Mouse (Mus musculus): Measurements from ENCODE around the gene Gtf3c3. TPM values are rescaled to one million over a fixed set of nuclear protein-coding genes. Genes with fewer than 3 reads are reported as not detected.

The Gtf3c3 gene
- polyA plus RNA-seq, 1 experiment from 2014 or later, result 6.5 TPM

DNA sequence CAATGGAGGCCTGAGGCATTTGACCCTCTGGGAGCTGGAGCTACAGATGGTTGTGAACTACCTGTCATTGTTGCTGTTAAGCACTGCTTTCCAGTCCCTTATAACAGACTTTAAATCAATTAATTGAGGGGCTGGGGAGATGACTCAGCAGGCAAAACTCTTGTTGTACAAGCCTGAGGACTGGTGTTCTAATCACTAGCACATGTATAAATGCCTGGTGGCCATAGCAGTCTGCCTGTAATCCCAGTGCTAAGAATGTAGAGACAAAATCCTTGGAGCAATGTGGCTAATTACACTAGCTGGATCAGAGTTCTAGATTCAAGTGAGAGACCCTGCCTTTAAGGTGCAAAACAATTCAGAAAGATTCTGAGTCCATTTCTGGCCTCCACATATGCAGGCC is 36.0 kb downstream of the Gtf3c3 start:
- Histone ChIP-seq H3K4me2 (no peak overlapping the region), H3K36me3 (replicated peaks) (peaks cover 30% of the 10 kb centered on the region), H3K27me3 (no peaks in the 10 kb centered on the region), H3K4me3 (replicated peaks) (no peak overlapping the region), H3K27ac (replicated peaks) (no peak overlapping the region), H3K9ac (no peak overlapping the region), H3K9me3 (replicated peaks) (no peaks in the 10 kb centered on the region), H3K4me1 (replicated peaks) (no peaks in the 10 kb centered on the region)
- no peak for ATAC-seq (ENCODE audit: insufficient read depth)

DNA sequence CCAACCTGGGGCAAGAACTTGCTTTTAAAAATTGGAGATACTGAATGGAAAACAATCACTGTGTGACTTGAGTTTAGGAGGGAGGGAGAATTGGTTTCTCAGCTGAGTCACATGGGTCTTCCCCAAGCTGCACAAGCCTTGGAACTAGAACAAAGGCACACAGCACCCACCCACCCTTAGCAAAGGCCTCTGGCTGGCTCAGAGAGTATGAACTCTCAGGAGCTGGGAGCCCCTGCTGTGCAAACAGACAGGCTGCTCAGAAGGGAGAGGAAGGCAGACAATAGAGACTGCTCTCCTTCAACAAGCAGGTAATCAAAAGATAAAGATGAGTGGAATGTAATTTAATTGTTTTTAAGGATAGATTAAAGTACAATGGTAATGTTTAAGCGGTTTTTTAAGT is 54.5 kb downstream of the Gtf3c3 start:
- Histone ChIP-seq H3K36me3 (replicated peaks) (no peaks in the 10 kb centered on the region), H3K27me3 (no peaks in the 10 kb centered on the region), H3K4me1 (replicated peaks) (no peaks in the 10 kb centered on the region), H3K4me2 (no peak overlapping the region), H3K27ac (replicated peaks) (no peak overlapping the region), H3K9ac (no peak overlapping the region), H3K9me3 (replicated peaks) (no peaks in the 10 kb centered on the region), H3K4me3 (replicated peaks) (no peak overlapping the region)
- ATAC-seq (ENCODE audit: insufficient read depth), result no peak
- WGBS (ENCODE audit: insufficient replicate concordance), result 45% methylated on average over 1 of the region's 1 CpGs

GRCm38 (mm10) chr1:54380978-54381914 is 57.5 kb downstream of the Gtf3c3 start:
- 71% methylated on average over 9 of the region's 9 CpGs for WGBS (ENCODE audit: insufficient replicate concordance)
- Histone ChIP-seq H3K27ac (replicated peaks) (no peak overlapping the region), H3K4me3 (replicated peaks) (no peak overlapping the region), H3K4me1 (replicated peaks) (no peaks in the 10 kb centered on the region), H3K4me2 (no peak overlapping the region), H3K9ac (no peak overlapping the region), H3K9me3 (replicated peaks) (no peaks in the 10 kb centered on the region), H3K36me3 (replicated peaks) (no peaks in the 10 kb centered on the region), H3K27me3 (no peaks in the 10 kb centered on the region)
- no peak for ATAC-seq (ENCODE audit: insufficient read depth)

DNA sequence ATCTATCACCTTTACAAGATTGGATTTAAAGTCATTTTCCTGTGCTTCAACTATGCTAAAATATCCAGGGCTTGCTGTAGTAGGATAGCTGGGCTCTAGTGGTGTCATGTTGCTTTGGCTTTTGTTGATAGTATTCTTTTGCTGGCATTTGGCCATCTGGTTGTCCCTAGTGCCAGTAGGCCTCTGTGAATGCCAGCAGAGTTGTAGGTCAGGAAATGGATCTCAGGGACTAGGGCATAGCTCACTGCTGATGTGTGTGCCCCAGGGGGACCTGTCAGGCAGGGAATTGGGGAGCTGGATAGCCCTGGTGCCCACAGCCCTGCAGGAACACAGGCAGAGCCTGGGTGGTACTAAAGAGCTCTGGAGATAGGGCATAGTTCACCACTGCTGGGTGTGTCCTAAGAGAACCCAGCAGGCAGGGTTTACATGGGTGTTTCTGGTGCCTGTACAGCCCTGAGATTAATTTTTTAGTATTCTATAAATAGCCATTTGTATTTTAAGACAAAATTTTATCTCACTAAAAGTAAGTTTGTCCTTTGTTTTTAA is 61.2 kb downstream of the Gtf3c3 start:
- no peak for ATAC-seq (ENCODE audit: insufficient read depth)
- Histone ChIP-seq H3K27me3 (no peaks in the 10 kb centered on the region), H3K4me3 (replicated peaks) (no peak overlapping the region), H3K36me3 (replicated peaks) (no peaks in the 10 kb centered on the region), H3K4me1 (replicated peaks) (no peaks in the 10 kb centered on the region), H3K27ac (replicated peaks) (no peak overlapping the region), H3K4me2 (no peak overlapping the region), H3K9ac (no peak overlapping the region), H3K9me3 (replicated peaks) (no peaks in the 10 kb centered on the region)

DNA sequence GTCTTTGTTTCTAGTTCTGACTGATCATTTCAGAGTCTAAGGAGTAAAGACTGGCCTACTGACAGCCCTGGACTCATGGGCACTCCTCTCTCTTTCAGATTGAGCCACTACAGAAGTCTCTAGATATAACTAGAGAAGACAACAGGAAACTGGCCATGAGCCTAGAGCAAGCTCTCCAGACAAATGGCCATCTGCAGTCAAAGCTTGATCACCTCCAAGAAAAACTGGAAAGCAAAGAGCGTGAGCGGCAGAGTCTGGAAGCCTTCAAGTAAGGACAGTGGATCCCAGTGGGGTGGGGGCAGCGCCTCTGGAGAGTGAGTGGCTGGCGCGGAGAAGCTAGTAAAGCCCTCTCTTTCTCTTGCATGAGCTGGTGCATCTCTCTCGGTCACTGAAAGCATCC is 82.2 kb downstream of the Gtf3c3 start:
- no peaks in the 10 kb centered on the region for H3K9me3 ChIP-seq (replicated peaks)
- H3K9ac ChIP-seq, result no peak overlapping the region
- H3K4me1 ChIP-seq (replicated peaks), result no peaks in the 10 kb centered on the region
- H3K27ac ChIP-seq (replicated peaks), result no peak overlapping the region
- no peak overlapping the region for H3K4me3 ChIP-seq (replicated peaks)
- no peak overlapping the region for H3K4me2 ChIP-seq
- no peaks in the 10 kb centered on the region for H3K36me3 ChIP-seq (replicated peaks)
- 78% methylated on average over 6 of the region's 6 CpGs for WGBS (ENCODE audit: insufficient replicate concordance)
- H3K27me3 ChIP-seq, result no peaks in the 10 kb centered on the region
- ATAC-seq (ENCODE audit: insufficient read depth), result no peak

- WGBS (ENCODE audit: insufficient replicate concordance), result 60% methylated on average over 5 of the region's 5 CpGs
- H3K27me3 ChIP-seq, result no peaks in the 10 kb centered on the region
These were observed 83.3 kb downstream of the Gtf3c3 start for GRCm38 (mm10) chr1:54355485-54355884.

GRCm38 (mm10) chr1:54354786-54355185 is 84.0 kb downstream of the Gtf3c3 start:
- H3K27ac ChIP-seq (replicated peaks), result no peak overlapping the region
- ATAC-seq (ENCODE audit: insufficient read depth), result no peak
- no peaks in the 10 kb centered on the region for H3K4me1 ChIP-seq (replicated peaks)
- 68% methylated on average over 4 of the region's 4 CpGs for WGBS (ENCODE audit: insufficient replicate concordance)
- H3K9ac ChIP-seq, result no peak overlapping the region
- no peaks in the 10 kb centered on the region for H3K9me3 ChIP-seq (replicated peaks)
- H3K36me3 ChIP-seq (replicated peaks), result no peaks in the 10 kb centered on the region
- H3K4me3 ChIP-seq (replicated peaks), result no peak overlapping the region
- H3K27me3 ChIP-seq, result no peaks in the 10 kb centered on the region
- no peak overlapping the region for H3K4me2 ChIP-seq

More at GRCm38 (mm10) chr1:54355485-54355884, 83.3 kb downstream of the Gtf3c3 start:
- H3K9ac ChIP-seq, result no peak overlapping the region
- H3K4me1 ChIP-seq (replicated peaks), result no peaks in the 10 kb centered on the region
- no peak overlapping the region for H3K27ac ChIP-seq (replicated peaks)
- H3K36me3 ChIP-seq (replicated peaks), result no peaks in the 10 kb centered on the region
- no peak for ATAC-seq (ENCODE audit: insufficient read depth)
- no peaks in the 10 kb centered on the region for H3K9me3 ChIP-seq (replicated peaks)
- H3K4me3 ChIP-seq (replicated peaks), result no peak overlapping the region
- H3K4me2 ChIP-seq, result no peak overlapping the region

Other genes starting within 250 kb of the Gtf3c3 start
- gene Hecw2, start 243.8 kb downstream of the Gtf3c3 start, polyA plus RNA-seq (2015; fragmentation: Nextera tagmentation; extraction: Ambion mirVana), result 0.52 and 0.63 TPM in 2 replicates
- gene Ccdc150, start 188.3 kb downstream of the Gtf3c3 start, polyA plus RNA-seq (2015; fragmentation: Nextera tagmentation; extraction: Ambion mirVana), result 0.28 and 0.37 TPM in 2 replicates
- gene Pgap1, start 118.7 kb upstream of the Gtf3c3 start, polyA plus RNA-seq (2015; fragmentation: Nextera tagmentation; extraction: Ambion mirVana), result 1.0 and 1.2 TPM in 2 replicates

All from liver, embryonic 15.5 days (tissue).